Mouse (Mus musculus) lung, embryonic 15.5 days (tissue): Measurements from ENCODE around the gene Arid3b. TPM values are rescaled to one million over a fixed set of nuclear protein-coding genes. Genes with fewer than 3 reads are reported as not detected.
A peak's percentile ranks its signal among the peaks of the same experiment; 100 is the strongest.

Experiments
- ATAC-seq: fragments of 200-750 bp; cut with Nextera tagmentation; 2 replicates; pipeline ENCODE4 v1.8.0; 2017; ENCODE audit warnings: moderate number of reproducible peaks, borderline replicate concordance; ENCODE audit not compliant: low FRiP score, low TSS enrichment; ENCODE audit errors: extremely low read depth
- H3K27ac ChIP-seq: fragments of 300-500 bp; sonication (generic); 2 replicates; pipeline ENCODE4 v1.5.1; 2015; ENCODE audit warnings: moderate library complexity, mild to moderate bottlenecking, inconsistent platforms
- H3K27me3 ChIP-seq: fragments of 300-500 bp; sonication (generic); 2 replicates; pipeline ENCODE4 v1.6.1; 2015; ENCODE audit warnings: inconsistent platforms
- H3K36me3 ChIP-seq: fragments of 300-500 bp; sonication (generic); 2 replicates; pipeline ENCODE4 v1.6.1; 2015; ENCODE audit warnings: inconsistent platforms
- H3K4me1 ChIP-seq: fragments of 300-500 bp; sonication (generic); 2 replicates; pipeline ENCODE4 v1.6.1; 2015; ENCODE audit warnings: inconsistent platforms
- H3K4me2 ChIP-seq: fragments of 300-500 bp; sonication (generic); 2 replicates; pipeline ENCODE4 v1.6.1; 2015; ENCODE audit warnings: inconsistent platforms, mild to moderate bottlenecking, moderate library complexity
- H3K4me3 ChIP-seq: fragments of 300-500 bp; sonication (generic); 2 replicates; pipeline ENCODE4 v1.5.1; 2015; ENCODE audit warnings: mild to moderate bottlenecking, inconsistent platforms
- H3K9ac ChIP-seq: fragments of 300-500 bp; sonication (generic); 2 replicates; pipeline ENCODE4 v1.6.1; 2015; ENCODE audit warnings: inconsistent platforms
- H3K9me3 ChIP-seq: fragments of 300-500 bp; sonication (generic); 2 replicates; pipeline ENCODE4 v1.6.1; 2016; ENCODE audit warnings: inconsistent platforms
- WGBS: fragments of 180-500 bp; shearing (Covaris S2); methylation state at CpG from one replicate; pipeline ENCODE4 v1.1.7; 2015; 5-methylcytosine and 5-hydroxymethylcytosine counted together
- polyA plus RNA-seq: library from polyadenylated mRNA; unstranded; fragments of >200 nt; fragmentation: Nextera tagmentation; extraction: Ambion mirVana; gene quantifications from 2 replicates; pipeline ENCODE4 v1.2.1, GENCODE M21; 2015

Gene Arid3b
- polyA plus RNA-seq, 1 experiment from 2014 or later, result 4.5 TPM

- Histone ChIP-seq H3K36me3 (no peaks in the 10 kb centered on the region), H3K27ac (0 out of 2 replicates have a peak overlapping the region, but pooled peaks have one; percentile 17), H3K4me3 (no peak overlapping the region), H3K27me3 (no peaks in the 10 kb centered on the region), H3K9ac (no peak overlapping the region), H3K4me2 (no peak overlapping the region), H3K9me3 (no peaks in the 10 kb centered on the region), H3K4me1 (peaks cover 18% of the 10 kb centered on the region)
- WGBS, result 7% methylated on average over 4 of the region's 4 CpGs
- ATAC-seq, result no peak
Observed at GRCm38 (mm10) chr9:57803839-57804238, 32.8 kb downstream of the Arid3b start.

GRCm38 (mm10) chr9:57803047-57803446 is 33.5 kb downstream of the Arid3b start:
- peaks cover 23% of the 10 kb centered on the region for H3K4me1 ChIP-seq
- no peaks in the 10 kb centered on the region for H3K9me3 ChIP-seq
- H3K4me2 ChIP-seq, result no peak overlapping the region
- no peaks in the 10 kb centered on the region for H3K27me3 ChIP-seq
- no peaks in the 10 kb centered on the region for H3K36me3 ChIP-seq
- no peak for ATAC-seq
- no peak overlapping the region for H3K4me3 ChIP-seq
- 28% methylated on average over 3 of the region's 3 CpGs for WGBS
- H3K9ac ChIP-seq, result no peak overlapping the region
- no peak overlapping the region for H3K27ac ChIP-seq

- Histone ChIP-seq H3K27me3 (no peaks in the 10 kb centered on the region), H3K4me2 (no peak overlapping the region), H3K36me3 (no peaks in the 10 kb centered on the region), H3K4me1 (peaks cover 19% of the 10 kb centered on the region), H3K4me3 (no peak overlapping the region), H3K9me3 (no peaks in the 10 kb centered on the region), H3K9ac (no peak overlapping the region), H3K27ac (no peak overlapping the region)
- WGBS, result 60% methylated on average over 9 of the region's 9 CpGs
- no peak for ATAC-seq
Observed at GRCm38 (mm10) chr9:57800325-57800975, 36.1 kb downstream of the Arid3b start.

- Histone ChIP-seq H3K4me3 (no peak overlapping the region), H3K27ac (0 out of 2 replicates have a peak overlapping the region, but pooled peaks have one; percentile 11), H3K27me3 (no peaks in the 10 kb centered on the region), H3K36me3 (no peaks in the 10 kb centered on the region), H3K9ac (no peak overlapping the region), H3K4me2 (no peak overlapping the region), H3K4me1 (peaks cover 19% of the 10 kb centered on the region), H3K9me3 (no peaks in the 10 kb centered on the region)
- no peak for ATAC-seq
- 11% methylated on average over 10 of the region's 10 CpGs for WGBS
Observed at GRCm38 (mm10) chr9:57798725-57799253, 37.8 kb downstream of the Arid3b start.

- Histone ChIP-seq H3K27me3 (no peaks in the 10 kb centered on the region), H3K4me1 (peaks cover 11% of the 10 kb centered on the region), H3K27ac (no peak overlapping the region), H3K9me3 (no peaks in the 10 kb centered on the region), H3K4me3 (no peak overlapping the region), H3K36me3 (no peaks in the 10 kb centered on the region), H3K9ac (no peak overlapping the region), H3K4me2 (no peak overlapping the region)
- WGBS, result 90% methylated on average over 8 of the region's 8 CpGs
- ATAC-seq, result no peak
Observed at GRCm38 (mm10) chr9:57797456-57797855, 39.1 kb downstream of the Arid3b start.

GRCm38 (mm10) chr9:57789733-57790132 is 46.9 kb downstream of the Arid3b start:
- no peaks in the 10 kb centered on the region for H3K9me3 ChIP-seq

GRCm38 (mm10) chr9:57782656-57783055 is 53.9 kb downstream of the Arid3b start:
- H3K4me3 ChIP-seq, result no peak overlapping the region
- no peaks in the 10 kb centered on the region for H3K36me3 ChIP-seq
- no peaks in the 10 kb centered on the region for H3K4me1 ChIP-seq
- H3K4me2 ChIP-seq, result no peak overlapping the region
- no peaks in the 10 kb centered on the region for H3K9me3 ChIP-seq
- no peak for ATAC-seq
- no peak overlapping the region for H3K27ac ChIP-seq
- no peaks in the 10 kb centered on the region for H3K27me3 ChIP-seq
- no peak overlapping the region for H3K9ac ChIP-seq
- 86% methylated on average over 3 of the region's 3 CpGs for WGBS

More at GRCm38 (mm10) chr9:57789733-57790132, 46.9 kb downstream of the Arid3b start:
- ATAC-seq, result no peak
- 85% methylated on average over 3 of the region's 3 CpGs for WGBS
- H3K4me1 ChIP-seq, result no peaks in the 10 kb centered on the region
- no peak overlapping the region for H3K4me3 ChIP-seq
- no peak overlapping the region for H3K27ac ChIP-seq
- H3K27me3 ChIP-seq, result no peaks in the 10 kb centered on the region
- H3K9ac ChIP-seq, result no peak overlapping the region
- H3K36me3 ChIP-seq, result no peaks in the 10 kb centered on the region
- no peak overlapping the region for H3K4me2 ChIP-seq

GRCm38 (mm10) chr9:57775736-57776135 is 60.9 kb downstream of the Arid3b start:
- Histone ChIP-seq H3K36me3 (no peaks in the 10 kb centered on the region), H3K4me2 (no peak overlapping the region), H3K27me3 (no peaks in the 10 kb centered on the region), H3K27ac (no peak overlapping the region), H3K9ac (no peak overlapping the region), H3K4me3 (no peak overlapping the region), H3K9me3 (no peaks in the 10 kb centered on the region), H3K4me1 (0 out of 2 replicates have a peak, but pooled peaks cover 2% of the 10 kb centered on the region)
- WGBS, result 59% methylated on average over 4 of the region's 4 CpGs
- no peak for ATAC-seq

- H3K4me1 ChIP-seq, result 0 out of 2 replicates have a peak, but pooled peaks cover 2% of the 10 kb centered on the region
- no peaks in the 10 kb centered on the region for H3K9me3 ChIP-seq
- H3K27ac ChIP-seq, result no peak overlapping the region
- WGBS, result 59% methylated on average over 5 of the region's 5 CpGs
- H3K36me3 ChIP-seq, result no peaks in the 10 kb centered on the region
- no peak overlapping the region for H3K9ac ChIP-seq
- no peak overlapping the region for H3K4me3 ChIP-seq
- no peak for ATAC-seq
- no peaks in the 10 kb centered on the region for H3K27me3 ChIP-seq
- H3K4me2 ChIP-seq, result no peak overlapping the region
Observed at GRCm38 (mm10) chr9:57775026-57775425, 61.6 kb downstream of the Arid3b start.

GRCm38 (mm10) chr9:57774168-57774567 is 62.4 kb downstream of the Arid3b start:
- WGBS, result 3% methylated on average over 1 of the region's 1 CpGs

GRCm38 (mm10) chr9:57773754-57774153 is 62.8 kb downstream of the Arid3b start:
- H3K27ac ChIP-seq, result no peak overlapping the region
- 0 out of 2 replicates have a peak, but pooled peaks cover 2% of the 10 kb centered on the region for H3K4me1 ChIP-seq

More at GRCm38 (mm10) chr9:57774168-57774567, 62.4 kb downstream of the Arid3b start:
- H3K4me3 ChIP-seq, result no peak overlapping the region
- H3K27ac ChIP-seq, result no peak overlapping the region
- H3K4me2 ChIP-seq, result no peak overlapping the region
- no peaks in the 10 kb centered on the region for H3K9me3 ChIP-seq
- no peaks in the 10 kb centered on the region for H3K27me3 ChIP-seq
- no peak for ATAC-seq
- H3K9ac ChIP-seq, result no peak overlapping the region
- no peaks in the 10 kb centered on the region for H3K36me3 ChIP-seq
- 0 out of 2 replicates have a peak, but pooled peaks cover 2% of the 10 kb centered on the region for H3K4me1 ChIP-seq

GRCm38 (mm10) chr9:57770836-57771235 is 65.8 kb downstream of the Arid3b start:
- 85% methylated on average over 2 of the region's 2 CpGs for WGBS
- H3K9me3 ChIP-seq, result no peaks in the 10 kb centered on the region

More at GRCm38 (mm10) chr9:57773754-57774153, 62.8 kb downstream of the Arid3b start:
- Histone ChIP-seq H3K4me2 (no peak overlapping the region), H3K4me3 (no peak overlapping the region), H3K9ac (no peak overlapping the region), H3K27me3 (no peaks in the 10 kb centered on the region), H3K36me3 (no peaks in the 10 kb centered on the region), H3K9me3 (no peaks in the 10 kb centered on the region)
- no peak for ATAC-seq
- 56% methylated on average over 3 of the region's 3 CpGs for WGBS

More at GRCm38 (mm10) chr9:57770836-57771235, 65.8 kb downstream of the Arid3b start:
- H3K4me1 ChIP-seq, result peaks cover 9% of the 10 kb centered on the region
- no peak overlapping the region for H3K27ac ChIP-seq
- H3K9ac ChIP-seq, result no peak overlapping the region
- H3K4me2 ChIP-seq, result no peak overlapping the region
- ATAC-seq, result no peak
- H3K4me3 ChIP-seq, result no peak overlapping the region
- no peaks in the 10 kb centered on the region for H3K36me3 ChIP-seq
- H3K27me3 ChIP-seq, result no peaks in the 10 kb centered on the region
